Mouse (Mus musculus) spleen, adult 12 weeks (tissue): ENCODE measurements around the gene Uck2.

ENCODE experiments used
- DNase-seq: peaks from one replicate; pipeline ENCODE4 v3.0.0; 2022; ENCODE audit warnings: low spot score

The Uck2 gene

GRCm38 (mm10) chr1:167253579-167253978, 31.5 kb downstream of the Uck2 start:
- no peak for DNase-seq

- no peak for DNase-seq
These were observed 35.2 kb downstream of the Uck2 start for GRCm38 (mm10) chr1:167249881-167250280.

GRCm38 (mm10) chr1:167249252-167249651, 35.9 kb downstream of the Uck2 start:
- no peak for DNase-seq

- DNase-seq = no peak
These were observed 37.2 kb downstream of the Uck2 start for GRCm38 (mm10) chr1:167247886-167248285.

GRCm38 (mm10) chr1:167246976-167247375, 38.1 kb downstream of the Uck2 start:
- no peak for DNase-seq

- DNase-seq = no peak
These were observed 38.8 kb downstream of the Uck2 start for GRCm38 (mm10) chr1:167246275-167246674.

GRCm38 (mm10) chr1:167245180-167245641, 39.9 kb downstream of the Uck2 start:
- no peak for DNase-seq

- DNase-seq = no peak
These were observed 42.9 kb downstream of the Uck2 start for GRCm38 (mm10) chr1:167242191-167242681.

- no peak for DNase-seq
These were observed 43.6 kb downstream of the Uck2 start for GRCm38 (mm10) chr1:167241487-167241886.

GRCm38 (mm10) chr1:167240361-167240760, 44.8 kb downstream of the Uck2 start:
- no peak for DNase-seq

- no peak for DNase-seq
These were observed 45.2 kb downstream of the Uck2 start for GRCm38 (mm10) chr1:167239916-167240315.

GRCm38 (mm10) chr1:167237798-167238197, 47.3 kb downstream of the Uck2 start:
- no peak for DNase-seq

GRCm38 (mm10) chr1:167236790-167237189, 48.3 kb downstream of the Uck2 start:
- no peak for DNase-seq

- DNase-seq = no peak
These were observed 50.8 kb downstream of the Uck2 start for GRCm38 (mm10) chr1:167234344-167234743.

- no peak for DNase-seq
These were observed 52.2 kb downstream of the Uck2 start for GRCm38 (mm10) chr1:167232918-167233317.

- no peak for DNase-seq
These were observed 53.4 kb downstream of the Uck2 start for GRCm38 (mm10) chr1:167231612-167232283.

- DNase-seq = no peak
These were observed 54.0 kb downstream of the Uck2 start for GRCm38 (mm10) chr1:167230930-167231611.

- DNase-seq = no peak
These were observed 62.6 kb downstream of the Uck2 start for GRCm38 (mm10) chr1:167222382-167223010.

- DNase-seq = peak; percentile 63
These were observed 64.6 kb downstream of the Uck2 start for GRCm38 (mm10) chr1:167220303-167221174.

GRCm38 (mm10) chr1:167215460-167215859, 69.7 kb downstream of the Uck2 start:
- DNase-seq = no peak

- no peak for DNase-seq
These were observed 72.4 kb downstream of the Uck2 start for GRCm38 (mm10) chr1:167212710-167213109.
